Mouse (Mus musculus): ENCODE results near the gene Upk1a. TPM values are rescaled to one million over a fixed set of nuclear protein-coding genes. Genes with fewer than 3 reads are reported as not detected.

The Upk1a gene
- polyA plus RNA-seq, 1 experiment = 0.53 TPM

GRCm38 (mm10) chr7:30619202-30619601, 6.6 kb upstream of the Upk1a start:
- H3K27me3 ChIP-seq (ENCODE audit: control insufficient read depth, insufficient read depth, insufficient read length) = no peaks in the 10 kb centered on the region
- H3K79me3 ChIP-seq (ENCODE audit: low read depth) = peaks cover 7% of the 10 kb centered on the region
- no peak overlapping the region for H3ac ChIP-seq (ENCODE audit: control insufficient read depth, insufficient read length, low read depth)
- H3K4me3 ChIP-seq (ENCODE audit: insufficient read depth, poor library complexity, severe bottlenecking) = no peak overlapping the region
- H3K36me3 ChIP-seq (ENCODE audit: control insufficient read depth, insufficient read depth) = peaks cover 41% of the 10 kb centered on the region
- peaks cover 25% of the 10 kb centered on the region for H3K79me2 ChIP-seq (ENCODE audit: control insufficient read depth, insufficient read depth)
- TF ChIP-seq CEBPB (IDR thresholded peaks at IDR 0.05; ENCODE audit: low read depth) (no peak), MAX (IDR thresholded peaks at IDR 0.05) (no peak), MYOG (IDR thresholded peaks at IDR 0.05; ENCODE audit: control insufficient read depth, extremely low read depth, insufficient read length) (no peak), CTCF (IDR thresholded peaks at IDR 0.05; ENCODE audit: control insufficient read depth, insufficient read depth, insufficient read length) (no peak)

GRCm38 (mm10) chr7:30618658-30619057, 6.0 kb upstream of the Upk1a start:
- no peak for TF ChIP-seq CTCF (IDR thresholded peaks at IDR 0.05; ENCODE audit: control insufficient read depth, insufficient read depth, insufficient read length)
- TF ChIP-seq FOSL1 (IDR thresholded peaks at IDR 0.05; ENCODE audit: insufficient read depth, low read length, poor library complexity, severe bottlenecking) = no peak
- no peak for TF ChIP-seq MAX (IDR thresholded peaks at IDR 0.05)
- no peak for TF ChIP-seq CEBPB (IDR thresholded peaks at IDR 0.05; ENCODE audit: low read depth)
- no peak for TF ChIP-seq USF1 (IDR thresholded peaks at IDR 0.05; ENCODE audit: low read depth)
- Histone ChIP-seq H3K79me2 (ENCODE audit: control insufficient read depth, insufficient read depth) (peaks cover 20% of the 10 kb centered on the region), H3ac (ENCODE audit: control insufficient read depth, insufficient read length, low read depth) (no peak overlapping the region), H3K4me3 (ENCODE audit: insufficient read depth, poor library complexity, severe bottlenecking) (no peak overlapping the region), H3K79me3 (ENCODE audit: low read depth) (peaks cover 5% of the 10 kb centered on the region), H3K27me3 (ENCODE audit: control insufficient read depth, insufficient read depth, insufficient read length) (no peaks in the 10 kb centered on the region), H3K36me3 (ENCODE audit: control insufficient read depth, insufficient read depth) (peaks cover 37% of the 10 kb centered on the region)

DNA sequence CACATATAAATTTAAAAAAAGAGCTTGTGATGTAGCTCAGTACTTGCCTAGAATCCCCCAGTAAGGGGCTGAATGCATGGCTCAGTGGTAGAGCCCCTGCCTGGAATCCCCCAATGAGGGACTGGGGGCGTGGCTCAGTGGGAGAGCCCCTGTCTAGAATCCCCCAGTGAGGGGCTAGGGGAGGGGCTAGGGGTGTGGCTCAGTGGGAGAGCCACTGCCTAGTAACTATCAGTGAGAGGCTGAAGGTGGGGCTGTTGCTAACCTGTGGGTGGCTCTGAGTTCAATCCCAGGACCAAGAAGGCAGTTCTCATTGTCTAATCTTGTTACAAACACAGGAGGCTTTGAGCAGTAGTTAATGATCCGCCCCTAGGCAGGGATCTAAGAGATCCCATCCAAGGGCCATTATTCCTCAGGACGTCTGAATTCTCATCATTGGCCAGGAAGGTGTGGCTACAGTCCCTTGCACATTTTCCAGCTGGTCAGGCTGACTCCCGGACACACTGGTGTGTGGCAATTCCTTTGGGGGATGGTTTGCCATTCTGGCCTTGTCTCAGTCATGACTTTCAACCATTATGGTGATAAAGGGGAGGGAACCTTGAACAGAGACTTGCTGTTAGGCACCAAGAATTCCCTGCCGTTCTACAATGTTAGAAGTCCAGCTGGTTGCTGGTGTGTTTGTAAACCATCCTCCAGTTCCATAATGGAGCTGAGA, 2.6 kb upstream of the Upk1a start:
- Histone ChIP-seq H3K79me3 (ENCODE audit: low read depth) (no peaks in the 10 kb centered on the region), H3K79me2 (ENCODE audit: control insufficient read depth, insufficient read depth) (peaks cover 6% of the 10 kb centered on the region), H3K4me3 (ENCODE audit: insufficient read depth, poor library complexity, severe bottlenecking) (no peak overlapping the region), H3ac (ENCODE audit: control insufficient read depth, insufficient read length, low read depth) (no peak overlapping the region), H3K36me3 (ENCODE audit: control insufficient read depth, insufficient read depth) (peaks cover 18% of the 10 kb centered on the region), H3K27me3 (ENCODE audit: control insufficient read depth, insufficient read depth, insufficient read length) (no peaks in the 10 kb centered on the region)
- TF ChIP-seq MYOG (IDR thresholded peaks at IDR 0.05; ENCODE audit: control insufficient read depth, extremely low read depth, insufficient read length) = no peak
- TF ChIP-seq CTCF (IDR thresholded peaks at IDR 0.05; ENCODE audit: control insufficient read depth, insufficient read depth, insufficient read length) = no peak
- no peak for TF ChIP-seq USF1 (IDR thresholded peaks at IDR 0.05; ENCODE audit: low read depth)
- TF ChIP-seq FOSL1 (IDR thresholded peaks at IDR 0.05; ENCODE audit: insufficient read depth, low read length, poor library complexity, severe bottlenecking) = no peak
- TF ChIP-seq MYOD1 (IDR thresholded peaks at IDR 0.05; ENCODE audit: control insufficient read depth, insufficient read length, low read depth) = no peak
- TF ChIP-seq CEBPB (IDR thresholded peaks at IDR 0.05; ENCODE audit: low read depth) = no peak
- no peak for TF ChIP-seq MAX (IDR thresholded peaks at IDR 0.05)

- no peaks in the 10 kb centered on the region for H3K27me3 ChIP-seq (ENCODE audit: control insufficient read depth, insufficient read depth, insufficient read length)
- TF ChIP-seq CEBPB (IDR thresholded peaks at IDR 0.05; ENCODE audit: low read depth) (peak; percentile 62), USF1 (IDR thresholded peaks at IDR 0.05; ENCODE audit: low read depth) (no peak), MAX (IDR thresholded peaks at IDR 0.05) (no peak), MYOD1 (IDR thresholded peaks at IDR 0.05; ENCODE audit: control insufficient read depth, insufficient read length, low read depth) (no peak), MYOG (IDR thresholded peaks at IDR 0.05; ENCODE audit: control insufficient read depth, extremely low read depth, insufficient read length) (no peak)
These were observed 1.8 kb upstream of the Upk1a start for GRCm38 (mm10) chr7:30614454-30614853.

DNA sequence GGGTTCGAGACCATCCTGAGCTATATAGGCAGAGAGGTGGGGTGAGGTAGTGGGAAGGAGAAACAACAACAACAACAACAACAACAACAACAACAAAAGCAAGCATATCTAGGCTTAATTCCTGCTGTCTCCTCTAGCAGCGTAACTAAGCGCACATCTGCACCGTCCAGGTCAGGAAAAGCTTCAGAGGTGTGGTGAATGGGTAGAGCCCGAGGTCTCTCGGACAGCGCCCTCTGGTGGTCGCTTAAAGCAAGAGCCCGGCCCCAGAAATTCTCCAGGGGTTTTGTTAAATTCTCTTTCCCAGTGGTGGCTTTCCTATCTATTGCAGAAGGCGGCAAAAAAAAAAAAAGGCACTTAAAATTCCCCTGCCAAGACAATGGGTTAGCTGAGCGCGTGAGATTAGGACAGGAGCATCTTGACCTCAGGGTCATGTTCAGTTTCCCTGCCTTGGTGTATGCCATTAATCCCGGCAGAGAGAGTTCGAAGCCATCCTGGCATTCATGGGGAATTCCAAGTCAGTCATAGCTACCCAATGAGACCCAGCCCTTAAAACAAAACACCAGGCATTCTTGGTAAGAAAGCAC, 974 bp upstream of the Upk1a start:
- peaks cover under 1% of the 10 kb centered on the region for H3K79me2 ChIP-seq (ENCODE audit: control insufficient read depth, insufficient read depth)
- H3K36me3 ChIP-seq (ENCODE audit: control insufficient read depth, insufficient read depth) = peaks cover 12% of the 10 kb centered on the region
- TF ChIP-seq MYOD1 (IDR thresholded peaks at IDR 0.05; ENCODE audit: control insufficient read depth, insufficient read length, low read depth) (no peak), USF1 (IDR thresholded peaks at IDR 0.05; ENCODE audit: low read depth) (no peak), FOSL1 (IDR thresholded peaks at IDR 0.05; ENCODE audit: insufficient read depth, low read length, poor library complexity, severe bottlenecking) (no peak), CEBPB (IDR thresholded peaks at IDR 0.05; ENCODE audit: low read depth) (no peak), MAX (IDR thresholded peaks at IDR 0.05) (no peak), MYOG (IDR thresholded peaks at IDR 0.05; ENCODE audit: control insufficient read depth, extremely low read depth, insufficient read length) (no peak)
- no peak overlapping the region for H3K4me3 ChIP-seq (ENCODE audit: insufficient read depth, poor library complexity, severe bottlenecking)
- H3K27me3 ChIP-seq (ENCODE audit: control insufficient read depth, insufficient read depth, insufficient read length) = no peaks in the 10 kb centered on the region
- H3ac ChIP-seq (ENCODE audit: control insufficient read depth, insufficient read length, low read depth) = no peak overlapping the region
- no peaks in the 10 kb centered on the region for H3K79me3 ChIP-seq (ENCODE audit: low read depth)

More at GRCm38 (mm10) chr7:30614454-30614853, 1.8 kb upstream of the Upk1a start:
- Histone ChIP-seq H3K79me3 (ENCODE audit: low read depth) (no peaks in the 10 kb centered on the region), H3K36me3 (ENCODE audit: control insufficient read depth, insufficient read depth) (peaks cover 18% of the 10 kb centered on the region), H3K79me2 (ENCODE audit: control insufficient read depth, insufficient read depth) (peaks cover 6% of the 10 kb centered on the region), H3K4me3 (ENCODE audit: insufficient read depth, poor library complexity, severe bottlenecking) (no peak overlapping the region), H3ac (ENCODE audit: control insufficient read depth, insufficient read length, low read depth) (no peak overlapping the region)

DNA sequence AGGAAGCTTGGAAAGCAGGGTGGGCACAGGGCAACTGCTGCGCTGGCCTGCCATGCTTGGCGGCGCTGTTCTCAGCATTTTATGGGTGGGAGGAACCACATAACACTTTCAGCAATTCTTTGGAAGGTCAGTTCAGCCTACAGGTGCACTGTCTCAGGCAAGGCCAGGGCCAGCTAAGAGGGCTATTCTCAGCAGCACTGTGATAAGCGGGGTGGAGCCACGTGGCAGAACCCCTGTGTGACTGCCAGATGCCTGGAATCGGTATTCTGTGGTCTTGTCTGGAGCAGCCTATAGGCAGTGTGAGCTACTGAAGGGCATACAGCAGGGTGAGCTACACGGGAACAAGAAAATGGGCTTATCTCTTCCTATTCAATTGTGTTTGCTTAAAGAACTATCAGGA, 2.6 kb downstream of the Upk1a start:
- Histone ChIP-seq H3K79me2 (ENCODE audit: control insufficient read depth, insufficient read depth) (no peaks in the 10 kb centered on the region), H3K36me3 (ENCODE audit: control insufficient read depth, insufficient read depth) (no peaks in the 10 kb centered on the region)

More for the DNA sequence above, 2.6 kb downstream of the Upk1a start:
- TF ChIP-seq MYOG (IDR thresholded peaks at IDR 0.05; ENCODE audit: control insufficient read depth, extremely low read depth, insufficient read length) (no peak), MYOD1 (IDR thresholded peaks at IDR 0.05; ENCODE audit: control insufficient read depth, insufficient read length, low read depth) (no peak), CEBPB (IDR thresholded peaks at IDR 0.05; ENCODE audit: low read depth) (no peak), USF1 (IDR thresholded peaks at IDR 0.05; ENCODE audit: low read depth) (no peak), FOSL1 (IDR thresholded peaks at IDR 0.05; ENCODE audit: insufficient read depth, low read length, poor library complexity, severe bottlenecking) (no peak), CTCF (IDR thresholded peaks at IDR 0.05; ENCODE audit: control insufficient read depth, insufficient read depth, insufficient read length) (no peak), MAX (IDR thresholded peaks at IDR 0.05) (no peak)
- Histone ChIP-seq H3K4me3 (ENCODE audit: insufficient read depth, poor library complexity, severe bottlenecking) (no peak overlapping the region), H3ac (ENCODE audit: control insufficient read depth, insufficient read length, low read depth) (no peak overlapping the region), H3K27me3 (ENCODE audit: control insufficient read depth, insufficient read depth, insufficient read length) (no peaks in the 10 kb centered on the region), H3K79me3 (ENCODE audit: low read depth) (no peaks in the 10 kb centered on the region)
